Mouse (Mus musculus) myocyte (in vitro differentiated cells): ENCODE measurements at regions not wholly inside any gene's neighbourhood (a gene's known extent, or its start where the extent isn't known, plus 50 kb on each side); places are given as distances from the start of the nearest gene placed in this dataset.

Source experiments
- H3K27me3 ChIP-seq: one replicate; pipeline ENCODE4 v1.6.1; 2011; ENCODE audit not compliant: control insufficient read depth, insufficient read depth, insufficient read length
- H3K36me3 ChIP-seq: one replicate; pipeline ENCODE4 v1.6.1; 2011; ENCODE audit not compliant: control insufficient read depth, insufficient read depth
- H3K4me2 ChIP-seq: one replicate; pipeline ENCODE4 v1.6.1; 2011; ENCODE audit warnings: low read depth, control low read depth
- H3K4me3 ChIP-seq: one replicate; pipeline ENCODE4 v1.5.1; 2011; ENCODE audit warnings: mild to moderate bottlenecking, control low read depth, moderate library complexity
- H3K79me2 ChIP-seq: one replicate; pipeline ENCODE4 v1.6.1; 2011; ENCODE audit not compliant: control insufficient read depth, insufficient read depth
- H3ac ChIP-seq: one replicate; pipeline ENCODE4 v1.6.1; 2011; ENCODE audit not compliant: control insufficient read depth, insufficient read length
- CEBPB ChIP-seq: IDR thresholded peaks from 2 replicates; pipeline ENCODE4 v1.6.1; 2011; ENCODE audit warnings: mild to moderate bottlenecking, moderate library complexity; ENCODE audit not compliant: poor library complexity, insufficient read depth, severe bottlenecking
- E2F4 ChIP-seq: IDR thresholded peaks from one replicate; pipeline ENCODE4 v1.6.1; 2011; ENCODE audit warnings: mild to moderate bottlenecking, control low read depth, moderate library complexity; ENCODE audit not compliant: insufficient read depth
- MAX ChIP-seq: IDR thresholded peaks from one replicate; pipeline ENCODE4 v1.6.1; 2011; ENCODE audit warnings: low read depth, mild to moderate bottlenecking, control low read depth
- MYOD1 ChIP-seq, 3 experiments: IDR thresholded peaks; one replicate each; pipeline ENCODE4 v1.6.1; 2011; ENCODE audit warnings: control low read depth in 2 of 3, low read depth in 2 of 3, mild to moderate bottlenecking in 2 of 3, moderate library complexity in 1 of 3; ENCODE audit not compliant: insufficient read length in 2 of 3, control insufficient read depth in 1 of 3
- MYOG ChIP-seq, 3 experiments: IDR thresholded peaks; one replicate each; pipeline ENCODE4 v1.6.1; 2011; ENCODE audit warnings: control low read depth in 2 of 3, low read depth in 2 of 3, mild to moderate bottlenecking in 2 of 3; ENCODE audit not compliant: insufficient read length in 2 of 3, control insufficient read depth in 1 of 3, insufficient read depth in 1 of 3
- POLR2A ChIP-seq: IDR thresholded peaks from one replicate; pipeline ENCODE4 v1.6.1; 2011; ENCODE audit warnings: low read depth, mild to moderate bottlenecking, control low read depth, moderate library complexity; ENCODE audit not compliant: insufficient read length
- POLR2AphosphoS2 ChIP-seq: IDR thresholded peaks from one replicate; pipeline ENCODE4 v1.6.1; 2011; ENCODE audit warnings: low read depth, control low read depth; ENCODE audit not compliant: insufficient read length
- REST ChIP-seq: IDR thresholded peaks from one replicate; pipeline ENCODE4 v1.6.1; 2011; ENCODE audit warnings: mild to moderate bottlenecking, control low read depth, moderate library complexity; ENCODE audit not compliant: insufficient read depth, insufficient read length
- SRF ChIP-seq: IDR thresholded peaks from one replicate; pipeline ENCODE4 v1.6.1; 2011; ENCODE audit warnings: low read depth; ENCODE audit not compliant: control insufficient read depth, insufficient read length
- TCF12 ChIP-seq: IDR thresholded peaks from one replicate; pipeline ENCODE4 v1.6.1; 2011; ENCODE audit warnings: mild to moderate bottlenecking, control low read depth; ENCODE audit not compliant: poor library complexity, insufficient read depth, severe bottlenecking
- TCF3 ChIP-seq: IDR thresholded peaks from one replicate; pipeline ENCODE4 v1.6.1; 2011; ENCODE audit warnings: low read depth, control low read depth; ENCODE audit not compliant: insufficient read length
- USF1 ChIP-seq: IDR thresholded peaks from one replicate; pipeline ENCODE4 v1.6.1; 2011; ENCODE audit warnings: low read depth, mild to moderate bottlenecking, control low read depth, moderate library complexity

- Histone ChIP-seq H3K4me3 (no peak overlapping the region), H3ac (no peak overlapping the region), H3K36me3 (no peaks in the 10 kb centered on the region), H3K79me2 (no peaks in the 10 kb centered on the region), H3K27me3 (no peaks in the 10 kb centered on the region), H3K4me2 (no peak overlapping the region)
- no peak for TF ChIP-seq MYOD1 (IDR thresholded peaks at IDR 0.05; ENCODE audit: control insufficient read depth in 1 of 3, insufficient read length in 2 of 3, low read depth in 2 of 3)
- TF ChIP-seq E2F4: no peak
- TF ChIP-seq POLR2A: no peak
- TF ChIP-seq USF1: no peak
- TF ChIP-seq TCF12: no peak
- no peak for TF ChIP-seq MAX
- no peak for TF ChIP-seq MYOG (IDR thresholded peaks at IDR 0.05; ENCODE audit: control insufficient read depth in 1 of 3, insufficient read depth in 1 of 3, insufficient read length in 2 of 3, low read depth in 2 of 3)
- no peak for TF ChIP-seq TCF3
- no peak for TF ChIP-seq CEBPB
- TF ChIP-seq POLR2AphosphoS2: no peak
- no peak for TF ChIP-seq REST
- no peak for TF ChIP-seq SRF
Observed at GRCm38 (mm10) chrX:99328576-99328975, 142.5 kb downstream of the Pja1 start.

DNA sequence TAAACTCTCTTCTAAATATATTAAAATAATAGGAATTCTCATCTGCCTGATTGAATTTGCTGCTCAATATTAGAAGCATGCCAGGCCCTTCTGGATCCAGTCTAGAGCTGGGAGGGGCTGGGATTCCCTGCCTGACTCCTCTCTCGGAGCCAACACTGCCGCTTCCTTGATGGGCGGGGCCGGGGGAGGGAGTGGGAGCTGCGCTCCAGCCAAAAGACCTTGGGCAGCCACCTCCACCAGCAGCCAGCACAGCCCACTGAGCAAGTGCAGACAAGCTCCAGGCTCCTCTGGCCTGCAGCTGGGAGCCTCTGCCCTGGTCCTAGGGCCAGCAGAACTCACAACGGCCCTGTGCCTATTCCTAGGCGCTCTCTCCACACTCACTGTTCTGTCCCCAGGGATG is 144.9 kb downstream of the Pja1 start:
- no peak overlapping the region for H3ac ChIP-seq
- H3K4me2 ChIP-seq: no peak overlapping the region
- no peak overlapping the region for H3K4me3 ChIP-seq
- H3K36me3 ChIP-seq: no peaks in the 10 kb centered on the region
- TF ChIP-seq USF1: no peak
- H3K79me2 ChIP-seq: no peaks in the 10 kb centered on the region
- H3K27me3 ChIP-seq: no peaks in the 10 kb centered on the region

DNA sequence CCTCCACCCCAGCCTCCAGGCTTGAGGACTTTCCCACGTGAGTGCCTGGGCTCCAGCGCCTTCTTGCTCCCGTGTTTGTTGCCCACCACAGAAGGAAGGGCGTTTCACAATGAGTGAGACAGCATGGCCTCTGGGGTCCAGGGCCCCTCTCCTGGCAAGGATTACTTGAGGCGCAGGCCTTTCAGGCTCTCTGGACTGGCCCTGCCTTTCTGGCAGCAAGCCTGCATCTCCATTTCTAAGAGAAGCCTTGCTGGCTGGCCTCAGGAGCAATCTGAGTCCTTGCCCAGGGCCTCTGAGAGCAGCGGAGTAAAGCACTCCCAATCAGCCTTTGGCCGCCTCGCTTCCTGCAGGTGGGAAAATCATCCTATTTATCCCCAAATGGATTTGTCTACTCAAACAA is 145.6 kb downstream of the Pja1 start:
- Histone ChIP-seq H3K27me3 (no peaks in the 10 kb centered on the region), H3K79me2 (no peaks in the 10 kb centered on the region), H3K36me3 (no peaks in the 10 kb centered on the region), H3ac (no peak overlapping the region), H3K4me3 (no peak overlapping the region), H3K4me2 (no peak overlapping the region)
- TF ChIP-seq MYOG (IDR thresholded peaks at IDR 0.05; ENCODE audit: control insufficient read depth in 1 of 3, insufficient read depth in 1 of 3, insufficient read length in 2 of 3, low read depth in 2 of 3) (no peak), SRF (no peak), CEBPB (no peak), REST (no peak), POLR2AphosphoS2 (no peak), USF1 (no peak)

DNA sequence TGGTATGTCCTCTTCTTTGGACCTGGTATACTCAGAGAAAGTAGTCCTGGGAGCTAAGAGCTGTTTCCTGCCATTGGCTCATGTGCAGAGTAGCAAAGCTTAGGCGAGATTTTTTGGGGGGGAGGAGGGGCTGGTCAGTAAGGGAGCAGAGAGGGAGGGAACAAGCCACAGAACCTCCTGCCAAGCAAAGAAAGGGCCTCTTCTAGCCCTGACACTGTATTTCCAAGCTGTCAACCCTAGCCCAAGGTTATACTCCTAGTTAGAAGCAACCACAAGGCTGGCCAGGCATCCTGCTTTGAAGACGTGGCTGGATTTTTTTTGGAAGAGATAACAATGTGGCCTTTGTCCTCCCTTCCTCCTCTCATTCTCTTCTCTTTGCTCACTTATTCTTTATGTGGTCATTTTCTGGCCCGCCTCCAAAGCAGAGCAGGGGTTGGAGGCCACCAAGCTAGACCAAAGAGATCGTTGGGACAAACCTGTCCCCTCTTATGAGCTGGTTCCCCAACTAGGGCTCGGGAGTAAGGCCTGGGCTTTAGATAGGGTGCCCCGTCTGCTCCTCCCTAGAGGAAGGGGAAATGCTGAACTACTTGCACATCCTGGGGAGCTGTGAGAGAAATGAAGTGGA is 146.4 kb downstream of the Pja1 start:
- Histone ChIP-seq H3K4me3 (no peak overlapping the region), H3K27me3 (no peaks in the 10 kb centered on the region), H3ac (no peak overlapping the region), H3K4me2 (no peak overlapping the region), H3K79me2 (no peaks in the 10 kb centered on the region), H3K36me3 (no peaks in the 10 kb centered on the region)
- TF ChIP-seq TCF3 (no peak), MYOG (IDR thresholded peaks at IDR 0.05; ENCODE audit: control insufficient read depth in 1 of 3, insufficient read depth in 1 of 3, insufficient read length in 2 of 3, low read depth in 2 of 3) (no peak), POLR2AphosphoS2 (no peak), SRF (no peak), CEBPB (no peak), MAX (no peak), E2F4 (no peak), TCF12 (no peak), MYOD1 (IDR thresholded peaks at IDR 0.05; ENCODE audit: control insufficient read depth in 1 of 3, insufficient read length in 2 of 3, low read depth in 2 of 3) (no peak), USF1 (no peak), POLR2A (no peak), REST (no peak)

- TF ChIP-seq MYOG (IDR thresholded peaks at IDR 0.05; ENCODE audit: control insufficient read depth in 1 of 3, insufficient read depth in 1 of 3, insufficient read length in 2 of 3, low read depth in 2 of 3): no peak
- no peak for TF ChIP-seq TCF3
- no peak for TF ChIP-seq REST
- no peak for TF ChIP-seq SRF
- no peak for TF ChIP-seq MYOD1 (IDR thresholded peaks at IDR 0.05; ENCODE audit: control insufficient read depth in 1 of 3, insufficient read length in 2 of 3, low read depth in 2 of 3)
- TF ChIP-seq TCF12: no peak
- TF ChIP-seq MAX: no peak
- no peak for TF ChIP-seq POLR2A
- TF ChIP-seq E2F4: no peak
- TF ChIP-seq POLR2AphosphoS2: no peak
- Histone ChIP-seq H3ac (no peak overlapping the region), H3K36me3 (no peaks in the 10 kb centered on the region), H3K27me3 (no peaks in the 10 kb centered on the region), H3K79me2 (no peaks in the 10 kb centered on the region), H3K4me2 (no peak overlapping the region), H3K4me3 (no peak overlapping the region)
Observed at GRCm38 (mm10) chrX:99319791-99320190, 151.3 kb downstream of the Pja1 start.

- TF ChIP-seq TCF3 (no peak), E2F4 (no peak)
- no peaks in the 10 kb centered on the region for H3K27me3 ChIP-seq
Observed at GRCm38 (mm10) chrX:99319163-99319562, 151.9 kb downstream of the Pja1 start.

More at GRCm38 (mm10) chrX:99319163-99319562, 151.9 kb downstream of the Pja1 start:
- no peaks in the 10 kb centered on the region for H3K36me3 ChIP-seq
- no peaks in the 10 kb centered on the region for H3K79me2 ChIP-seq
- H3K4me3 ChIP-seq: no peak overlapping the region
- H3K4me2 ChIP-seq: no peak overlapping the region
- no peak overlapping the region for H3ac ChIP-seq
